Mouse (Mus musculus): ENCODE measurements around the gene Kbtbd13. TPM values are rescaled to one million over a fixed set of nuclear protein-coding genes. Genes with fewer than 3 reads are reported as not detected.

The Kbtbd13 gene
- polyA plus RNA-seq, 1 experiment from 2014 or later = 0.66 TPM

DNA sequence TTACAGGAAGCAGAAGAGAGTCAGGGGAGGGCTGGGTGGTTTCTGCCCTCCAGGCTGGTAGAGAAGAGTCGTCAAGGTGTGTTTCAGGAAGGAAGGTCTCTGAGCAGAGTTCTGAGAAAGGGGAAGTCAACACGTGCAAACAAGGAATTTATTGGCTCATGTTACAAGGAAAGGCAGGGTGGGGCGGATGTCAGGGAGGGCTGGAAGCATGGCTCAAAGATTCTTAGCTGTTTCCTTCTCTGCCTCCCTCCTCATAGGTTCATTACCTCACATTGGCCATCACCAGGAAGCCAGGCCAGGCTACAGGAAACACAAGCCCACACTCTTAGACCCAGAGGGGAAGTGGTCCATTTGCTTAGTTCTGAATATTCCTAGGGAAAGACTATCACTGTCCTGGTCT lies 32.9 kb upstream of the Kbtbd13 start:
- Histone ChIP-seq H3K9ac (ENCODE audit: low read length) (no peak overlapping the region), H3K27me3 (replicated peaks; ENCODE audit: control insufficient read depth, insufficient read depth, low read length) (no peaks in the 10 kb centered on the region), H3K36me3 (ENCODE audit: control insufficient read depth, insufficient read depth, low read length) (no peaks in the 10 kb centered on the region), H3K27ac (ENCODE audit: low read depth) (no peak overlapping the region), H3K4me1 (replicated peaks; ENCODE audit: control insufficient read depth, insufficient read depth, low read length) (no peaks in the 10 kb centered on the region), H3K4me3 (ENCODE audit: low read depth, low read length) (no peak overlapping the region), H3K4me2 (ENCODE audit: low read length) (no peak overlapping the region), H3K9me3 (ENCODE audit: control insufficient read depth, low read length) (no peaks in the 10 kb centered on the region)
- ATAC-seq (replicated peaks; ENCODE audit: low FRiP score, low TSS enrichment, low read depth) (no peak), DNase-seq (ENCODE audit: low spot score) (no peak)
- WGBS = 20% methylated on average over 3 of the region's 3 CpGs

DNA sequence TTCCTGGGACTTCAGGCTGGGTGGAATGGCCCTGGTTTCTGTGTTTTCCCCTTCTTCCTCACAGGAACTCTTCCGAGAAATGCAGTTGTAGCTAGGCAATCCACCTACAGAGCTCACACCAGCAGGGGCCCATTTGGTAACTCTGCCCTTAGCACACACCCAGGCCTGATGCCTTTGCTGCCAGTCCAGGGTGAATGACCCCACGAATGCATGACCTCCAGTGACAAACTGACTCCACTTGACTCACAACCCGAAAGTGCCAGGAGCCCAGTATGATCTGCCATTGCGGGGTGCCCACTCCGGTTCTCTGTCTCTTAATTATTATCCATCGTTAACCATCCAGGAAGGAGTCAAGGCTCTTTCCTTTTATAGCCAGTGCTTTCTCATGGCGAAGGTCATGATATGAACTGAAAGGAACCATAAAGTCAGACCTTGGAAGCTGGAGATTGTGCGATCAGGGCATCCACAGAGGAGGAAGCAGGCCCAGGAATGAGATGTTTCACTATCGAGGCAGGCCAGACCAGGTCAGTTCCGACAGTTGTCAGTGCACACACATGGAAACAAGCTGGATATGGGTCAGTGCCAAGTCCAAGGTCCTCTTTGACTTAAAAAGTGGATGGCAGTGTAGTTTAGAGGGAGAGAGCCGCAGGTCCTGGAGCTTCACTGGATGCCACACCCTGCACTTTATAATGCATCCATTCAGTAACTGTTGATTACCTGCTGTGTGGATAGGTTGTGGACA lies 31.5 kb upstream of the Kbtbd13 start, which contains the start of gene Slc51b:
TSS of gene Slc51b (minus strand) at position 196 of the 742 bp plus-strand sequence.
- Histone ChIP-seq H3K9ac (ENCODE audit: low read length) (no peak within 1 kb of the TSS), H3K27ac (ENCODE audit: low read depth) (no peak within 1 kb of the TSS), H3K27me3 (replicated peaks; ENCODE audit: control insufficient read depth, insufficient read depth, low read length) (no peaks in the 10 kb centered on the region), H3K4me1 (replicated peaks; ENCODE audit: control insufficient read depth, insufficient read depth, low read length) (no peaks in the 10 kb centered on the region), H3K4me3 (ENCODE audit: low read depth, low read length) (no peak within 1 kb of the TSS), H3K9me3 (ENCODE audit: control insufficient read depth, low read length) (no peaks in the 10 kb centered on the region), H3K36me3 (ENCODE audit: control insufficient read depth, insufficient read depth, low read length) (no peaks in the 10 kb centered on the region), H3K4me2 (ENCODE audit: low read length) (no peak within 1 kb of the TSS)
- WGBS = 69% methylated on average over 11 of the region's 11 CpGs
- DNase-seq (ENCODE audit: low spot score) (no peak), ATAC-seq (replicated peaks; ENCODE audit: low FRiP score, low TSS enrichment, low read depth) (no peak)

DNA sequence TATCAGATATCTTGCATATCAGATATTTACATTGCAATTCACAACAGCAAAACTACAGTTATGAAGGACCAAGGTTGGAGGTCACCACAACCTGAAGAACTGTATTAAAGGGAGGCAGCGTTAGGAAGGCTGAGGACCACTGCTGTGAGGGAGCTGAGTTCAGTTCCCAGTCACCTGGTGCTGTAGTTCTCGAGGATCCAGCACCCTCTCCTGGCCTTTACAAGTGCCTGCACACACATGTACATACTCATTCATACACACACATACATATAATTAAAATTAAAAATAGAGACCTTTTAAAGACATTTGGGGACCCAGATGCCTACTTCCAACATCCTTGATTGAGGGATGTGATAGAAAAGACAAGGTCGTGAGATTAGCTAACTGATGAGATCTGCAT lies 28.2 kb upstream of the Kbtbd13 start:
- no peaks in the 10 kb centered on the region for H3K9me3 ChIP-seq (ENCODE audit: control insufficient read depth, low read length)
- H3K27ac ChIP-seq (ENCODE audit: low read depth) = no peak overlapping the region
- no peak for ATAC-seq (replicated peaks; ENCODE audit: low FRiP score, low TSS enrichment, low read depth)
- H3K4me2 ChIP-seq (ENCODE audit: low read length) = no peak overlapping the region
- no peak for DNase-seq (ENCODE audit: low spot score)
- no peaks in the 10 kb centered on the region for H3K4me1 ChIP-seq (replicated peaks; ENCODE audit: control insufficient read depth, insufficient read depth, low read length)
- H3K36me3 ChIP-seq (ENCODE audit: control insufficient read depth, insufficient read depth, low read length) = no peaks in the 10 kb centered on the region
- WGBS = 80% methylated on average over 3 of the region's 3 CpGs
- no peak overlapping the region for H3K4me3 ChIP-seq (ENCODE audit: low read depth, low read length)
- 0 out of 2 replicates have a peak, but pooled peaks cover 3% of the 10 kb centered on the region for H3K27me3 ChIP-seq (replicated peaks; ENCODE audit: control insufficient read depth, insufficient read depth, low read length)
- H3K9ac ChIP-seq (ENCODE audit: low read length) = no peak overlapping the region

DNA sequence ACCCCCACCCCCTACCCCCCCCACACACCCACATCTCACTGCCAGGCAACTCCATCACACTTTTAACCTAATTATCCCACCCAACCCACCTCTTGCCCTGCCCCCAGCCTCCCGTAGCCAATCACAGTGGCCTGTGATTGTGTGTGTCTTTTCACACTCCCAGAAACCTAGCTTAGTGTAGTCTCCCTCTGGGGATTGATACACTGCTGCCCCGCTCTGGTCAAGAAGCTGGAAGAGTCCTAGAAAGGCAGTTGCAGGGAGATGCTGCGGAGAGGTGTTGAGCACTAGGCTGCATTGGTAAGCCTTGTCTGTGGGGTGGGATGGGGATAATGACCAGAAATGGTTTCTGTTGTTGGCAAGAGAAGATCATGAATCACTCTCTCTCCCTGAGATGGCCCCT lies 26.3 kb upstream of the Kbtbd13 start:
- no peaks in the 10 kb centered on the region for H3K36me3 ChIP-seq (ENCODE audit: control insufficient read depth, insufficient read depth, low read length)
- no peaks in the 10 kb centered on the region for H3K9me3 ChIP-seq (ENCODE audit: control insufficient read depth, low read length)
- WGBS = 23% methylated on average over 3 of the region's 3 CpGs
- ATAC-seq (replicated peaks; ENCODE audit: low FRiP score, low TSS enrichment, low read depth) = no peak
- no peak for DNase-seq (ENCODE audit: low spot score)
- H3K4me2 ChIP-seq (ENCODE audit: low read length) = no peak overlapping the region
- no peak overlapping the region for H3K4me3 ChIP-seq (ENCODE audit: low read depth, low read length)
- no peaks in the 10 kb centered on the region for H3K4me1 ChIP-seq (replicated peaks; ENCODE audit: control insufficient read depth, insufficient read depth, low read length)
- no peak overlapping the region for H3K9ac ChIP-seq (ENCODE audit: low read length)
- no peak overlapping the region for H3K27ac ChIP-seq (ENCODE audit: low read depth)
- H3K27me3 ChIP-seq (replicated peaks; ENCODE audit: control insufficient read depth, insufficient read depth, low read length) = peaks cover 12% of the 10 kb centered on the region; the same call in 1 of the 2 replicates

DNA sequence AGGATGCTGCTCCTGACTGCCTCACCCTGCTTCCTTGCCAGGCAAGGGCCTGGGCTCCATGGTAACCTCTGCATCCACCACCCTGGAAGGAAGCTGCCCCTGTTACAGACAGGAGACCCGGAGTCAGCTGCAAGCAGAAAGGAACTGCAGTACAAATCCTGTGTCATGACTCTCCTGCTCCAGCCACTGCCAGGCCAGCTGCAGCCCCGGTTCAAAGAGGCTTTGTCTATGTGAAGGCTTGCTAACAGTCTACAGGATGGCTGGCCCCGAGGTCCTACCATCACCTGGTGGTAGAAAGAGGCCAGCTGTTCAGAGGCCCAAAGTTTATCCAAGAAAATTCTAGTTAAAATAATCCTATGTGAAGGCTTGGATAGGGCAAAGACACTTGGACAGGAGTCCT lies 19.9 kb upstream of the Kbtbd13 start:
- Histone ChIP-seq H3K36me3 (ENCODE audit: control insufficient read depth, insufficient read depth, low read length) (no peaks in the 10 kb centered on the region), H3K27ac (ENCODE audit: low read depth) (no peak overlapping the region), H3K4me3 (ENCODE audit: low read depth, low read length) (no peak overlapping the region), H3K4me2 (ENCODE audit: low read length) (no peak overlapping the region), H3K9me3 (ENCODE audit: control insufficient read depth, low read length) (no peaks in the 10 kb centered on the region), H3K27me3 (replicated peaks; ENCODE audit: control insufficient read depth, insufficient read depth, low read length) (peaks cover 15% of the 10 kb centered on the region), H3K4me1 (replicated peaks; ENCODE audit: control insufficient read depth, insufficient read depth, low read length) (no peaks in the 10 kb centered on the region), H3K9ac (ENCODE audit: low read length) (no peak overlapping the region)
- ATAC-seq (replicated peaks; ENCODE audit: low FRiP score, low TSS enrichment, low read depth) (no peak), DNase-seq (ENCODE audit: low spot score) (no peak)
- 56% methylated on average over 3 of the region's 3 CpGs for WGBS

DNA sequence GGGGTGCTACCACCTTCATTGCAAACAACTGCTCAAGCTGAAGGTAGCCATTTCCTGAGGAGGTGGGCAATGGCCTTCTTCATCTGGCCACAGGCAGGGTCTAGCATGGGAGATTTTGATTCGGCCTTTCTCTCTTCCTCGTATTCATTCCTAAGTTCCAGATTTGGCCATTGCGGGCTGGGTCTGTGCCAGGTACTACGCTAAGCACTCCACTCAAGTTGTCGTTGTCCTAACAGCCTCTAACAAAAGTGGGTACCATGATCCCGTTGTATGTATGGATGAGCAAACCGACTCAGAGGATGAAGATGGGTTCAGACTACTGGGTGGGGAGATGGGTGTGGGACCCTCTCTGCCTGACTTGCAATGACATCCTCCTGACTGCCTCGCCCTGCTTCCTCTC lies 18.9 kb upstream of the Kbtbd13 start:
- Histone ChIP-seq H3K27ac (ENCODE audit: low read depth) (no peak overlapping the region), H3K4me3 (ENCODE audit: low read depth, low read length) (no peak overlapping the region), H3K9me3 (ENCODE audit: control insufficient read depth, low read length) (no peaks in the 10 kb centered on the region), H3K4me1 (replicated peaks; ENCODE audit: control insufficient read depth, insufficient read depth, low read length) (no peaks in the 10 kb centered on the region), H3K27me3 (replicated peaks; ENCODE audit: control insufficient read depth, insufficient read depth, low read length) (peaks cover 14% of the 10 kb centered on the region), H3K9ac (ENCODE audit: low read length) (no peak overlapping the region), H3K36me3 (ENCODE audit: control insufficient read depth, insufficient read depth, low read length) (no peaks in the 10 kb centered on the region), H3K4me2 (ENCODE audit: low read length) (no peak overlapping the region)
- 90% methylated on average over 8 of the region's 8 CpGs for WGBS
- ATAC-seq (replicated peaks; ENCODE audit: low FRiP score, low TSS enrichment, low read depth) (no peak), DNase-seq (ENCODE audit: low spot score) (no peak)

DNA sequence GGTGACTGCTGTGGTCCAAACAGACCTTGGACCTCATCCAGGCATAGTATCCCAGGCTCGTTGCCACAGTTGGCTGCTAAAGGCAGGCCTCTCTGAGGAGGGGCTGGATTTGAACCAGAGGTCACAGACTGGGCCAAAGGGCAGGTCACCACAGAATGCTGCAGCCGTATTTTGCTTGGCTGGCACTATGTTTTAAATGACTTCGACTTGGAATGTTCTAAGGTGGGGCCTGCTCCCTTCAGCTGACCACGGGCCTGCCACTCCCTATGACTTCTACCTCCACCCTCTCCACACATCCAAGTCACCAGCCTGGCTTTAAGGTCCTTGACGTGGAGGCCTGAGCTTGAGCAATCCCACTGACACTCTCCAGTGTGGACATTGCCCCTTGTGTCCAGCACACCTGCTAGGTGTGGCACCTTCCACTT lies 17.4 kb upstream of the Kbtbd13 start:
- WGBS = 62% methylated on average over 5 of the region's 5 CpGs
- no peaks in the 10 kb centered on the region for H3K4me1 ChIP-seq (replicated peaks; ENCODE audit: control insufficient read depth, insufficient read depth, low read length)
- ATAC-seq (replicated peaks; ENCODE audit: low FRiP score, low TSS enrichment, low read depth) = no peak
- no peak for DNase-seq (ENCODE audit: low spot score)
- no peak overlapping the region for H3K4me3 ChIP-seq (ENCODE audit: low read depth, low read length)
- no peaks in the 10 kb centered on the region for H3K9me3 ChIP-seq (ENCODE audit: control insufficient read depth, low read length)
- H3K4me2 ChIP-seq (ENCODE audit: low read length) = no peak overlapping the region
- H3K36me3 ChIP-seq (ENCODE audit: control insufficient read depth, insufficient read depth, low read length) = no peaks in the 10 kb centered on the region
- H3K27ac ChIP-seq (ENCODE audit: low read depth) = no peak overlapping the region
- peaks cover 17% of the 10 kb centered on the region for H3K27me3 ChIP-seq (replicated peaks; ENCODE audit: control insufficient read depth, insufficient read depth, low read length)
- no peak overlapping the region for H3K9ac ChIP-seq (ENCODE audit: low read length)

DNA sequence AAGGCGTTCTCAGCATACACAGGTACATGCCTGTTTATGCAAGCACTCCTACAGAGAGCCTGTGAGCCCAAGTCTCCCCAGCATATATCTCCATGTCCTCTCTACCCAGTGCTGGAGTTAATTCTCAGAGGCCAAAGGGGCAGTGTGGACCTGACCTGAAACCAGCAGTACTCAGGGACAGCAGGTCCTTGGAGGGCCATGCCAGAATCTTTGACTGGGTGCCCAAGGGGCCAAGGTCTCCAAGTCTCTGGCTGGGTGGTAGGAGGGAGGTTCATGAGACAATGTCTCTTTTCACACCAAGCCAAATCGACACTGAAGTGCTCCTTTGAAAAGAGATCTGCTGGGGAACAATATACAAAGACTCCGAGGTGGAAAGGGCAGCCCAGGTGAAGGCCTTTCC lies 16.4 kb upstream of the Kbtbd13 start:
- Histone ChIP-seq H3K4me2 (ENCODE audit: low read length) (no peak overlapping the region), H3K9ac (ENCODE audit: low read length) (no peak overlapping the region), H3K9me3 (ENCODE audit: control insufficient read depth, low read length) (no peaks in the 10 kb centered on the region), H3K4me1 (replicated peaks; ENCODE audit: control insufficient read depth, insufficient read depth, low read length) (no peaks in the 10 kb centered on the region), H3K4me3 (ENCODE audit: low read depth, low read length) (no peak overlapping the region), H3K27me3 (replicated peaks; ENCODE audit: control insufficient read depth, insufficient read depth, low read length) (peaks cover 16% of the 10 kb centered on the region), H3K36me3 (ENCODE audit: control insufficient read depth, insufficient read depth, low read length) (no peaks in the 10 kb centered on the region), H3K27ac (ENCODE audit: low read depth) (no peak overlapping the region)
- no peak for DNase-seq (ENCODE audit: low spot score)
- ATAC-seq (replicated peaks; ENCODE audit: low FRiP score, low TSS enrichment, low read depth) = no peak
- WGBS = 70% methylated on average over 3 of the region's 3 CpGs

DNA sequence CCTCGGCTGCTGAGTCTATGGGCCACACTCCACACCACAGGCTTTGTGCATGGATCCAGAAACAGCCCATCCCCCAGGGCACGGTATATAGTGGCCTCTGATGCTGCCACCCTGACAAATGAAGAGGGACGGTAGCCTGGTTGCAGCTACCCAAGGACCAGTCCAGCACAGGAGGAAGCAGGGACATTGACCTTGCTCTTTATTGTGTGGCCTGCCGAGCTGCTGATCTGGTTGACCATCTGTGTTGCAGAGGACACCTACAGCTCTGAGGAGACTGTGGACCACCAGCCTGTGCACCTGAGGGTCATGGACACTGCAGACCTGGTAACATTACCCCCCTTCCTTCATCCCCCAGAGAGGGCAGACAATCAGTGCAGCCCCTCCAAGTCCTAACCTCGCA lies 15.9 kb upstream of the Kbtbd13 start:
- no peak overlapping the region for H3K27ac ChIP-seq (ENCODE audit: low read depth)
- no peak overlapping the region for H3K4me3 ChIP-seq (ENCODE audit: low read depth, low read length)
- 81% methylated on average over 5 of the region's 5 CpGs for WGBS
- no peak overlapping the region for H3K9ac ChIP-seq (ENCODE audit: low read length)
- no peaks in the 10 kb centered on the region for H3K36me3 ChIP-seq (ENCODE audit: control insufficient read depth, insufficient read depth, low read length)
- H3K9me3 ChIP-seq (ENCODE audit: control insufficient read depth, low read length) = no peaks in the 10 kb centered on the region
- no peak overlapping the region for H3K4me2 ChIP-seq (ENCODE audit: low read length)
- ATAC-seq (replicated peaks; ENCODE audit: low FRiP score, low TSS enrichment, low read depth) (no peak), DNase-seq (ENCODE audit: low spot score) (no peak)
- peaks cover 21% of the 10 kb centered on the region for H3K27me3 ChIP-seq (replicated peaks; ENCODE audit: control insufficient read depth, insufficient read depth, low read length)
- H3K4me1 ChIP-seq (replicated peaks; ENCODE audit: control insufficient read depth, insufficient read depth, low read length) = no peaks in the 10 kb centered on the region

Data from intestine, embryonic 14.5 days (tissue).